In genomic region chr1:134077389-134078060, GRCm38 (mm10) we compare ENCODE assay signal across 8 mouse cellular contexts. TPM values are rescaled to one million over a fixed set of nuclear protein-coding genes. Genes with fewer than 3 reads are reported as not detected.
A peak's percentile ranks its signal among the peaks of the same experiment; 100 is the strongest.
DNase-seq lines count a peak whose midpoint lies in the region; ATAC-seq lines count a peak whose summit lies in the region.

No protein-coding gene starts in this region.

- no peaks in the 10 kb centered on the region for H3K27me3 ChIP-seq in neural tube, embryonic 11.5 days (ENCODE audit: control insufficient read depth, insufficient read depth, low read length)
- no peaks in the 10 kb centered on the region for H3K27me3 ChIP-seq in heart, embryonic 13.5 days (replicated peaks)
- no peaks in the 10 kb centered on the region for H3K27me3 ChIP-seq in midbrain, embryonic 12.5 days

- H3K9me3 ChIP-seq in neural tube, embryonic 11.5 days (ENCODE audit: control insufficient read depth, low read length) = no peaks in the 10 kb centered on the region
- H3K9me3 ChIP-seq in heart, embryonic 13.5 days = no peaks in the 10 kb centered on the region
- H3K9me3 ChIP-seq in midbrain, embryonic 12.5 days = no peaks in the 10 kb centered on the region

- H3K4me1 ChIP-seq in neural tube, embryonic 11.5 days (ENCODE audit: control insufficient read depth, insufficient read depth, low read length) = peaks cover 28% of the 10 kb centered on the region
- peaks cover 89% of the 10 kb centered on the region for H3K4me1 ChIP-seq in heart, embryonic 13.5 days
- H3K4me1 ChIP-seq in midbrain, embryonic 12.5 days = peaks cover 66% of the 10 kb centered on the region

- ATAC-seq in neural tube, embryonic 11.5 days (ENCODE audit: insufficient read depth, low FRiP score, low TSS enrichment) = no peak
- no peak for ATAC-seq in heart, embryonic 13.5 days (ENCODE audit: extremely low read depth, insufficient number of reproducible peaks, low FRiP score, low TSS enrichment)
- ATAC-seq in midbrain, embryonic 12.5 days (ENCODE audit: low FRiP score, low read depth) = no peak

- H3K27ac ChIP-seq in neural tube, embryonic 11.5 days (ENCODE audit: low read depth, low read length) = 0 out of 2 replicates have a peak overlapping the region, but pooled peaks have one; percentile 54
- H3K27ac ChIP-seq in heart, embryonic 13.5 days (replicated peaks) = peak overlapping the region; percentile 86
- peak overlapping the region; percentile 88 for H3K27ac ChIP-seq in midbrain, embryonic 12.5 days (replicated peaks)

- 42% methylated on average over 14 of the region's 14 CpGs for WGBS in neural tube, embryonic 11.5 days
- 32% methylated on average over 14 of the region's 14 CpGs for WGBS in heart, embryonic 13.5 days
- WGBS in midbrain, embryonic 12.5 days = 28% methylated on average over 14 of the region's 14 CpGs

- peak overlapping the region; percentile 46 for H3K4me2 ChIP-seq in neural tube, embryonic 11.5 days (ENCODE audit: low read depth)
- peak overlapping the region; percentile 82 for H3K4me2 ChIP-seq in heart, embryonic 13.5 days
- H3K4me2 ChIP-seq in midbrain, embryonic 12.5 days (replicated peaks) = peak overlapping the region; percentile 71

- H3K4me3 ChIP-seq in neural tube, embryonic 11.5 days (ENCODE audit: low read depth, low read length) = peak overlapping the region; percentile 70
- peak overlapping the region; percentile 80 for H3K4me3 ChIP-seq in heart, embryonic 13.5 days
- H3K4me3 ChIP-seq in midbrain, embryonic 12.5 days = peak overlapping the region; percentile 83

- 0 out of 2 replicates have a peak, but pooled peaks cover 3% of the 10 kb centered on the region for H3K36me3 ChIP-seq in neural tube, embryonic 11.5 days (ENCODE audit: control insufficient read depth, insufficient read depth, low read length)
- peaks cover 33% of the 10 kb centered on the region for H3K36me3 ChIP-seq in heart, embryonic 13.5 days
- peaks cover 25% of the 10 kb centered on the region for H3K36me3 ChIP-seq in midbrain, embryonic 12.5 days

- DNase-seq in neural tube, embryonic 11.5 days (ENCODE audit: low spot score) = no peak
- DNase-seq in neural tube, embryonic 10.5 days (ENCODE audit: extremely low spot score, low spot score) = no peak
- DNase-seq in cerebellum, adult 9-11 months = peak; percentile 79
- peak; percentile 51 to 55 for DNase-seq in kidney, postnatal 36 days
- peak; percentile 59 for DNase-seq in thymus, postnatal 4 days
- no peak for DNase-seq in right cerebral cortex, postnatal 10 days (ENCODE audit: low spot score in 2 of 2)

- H3K9ac ChIP-seq in neural tube, embryonic 11.5 days (ENCODE audit: low read length) = peak overlapping the region; percentile 89
- H3K9ac ChIP-seq in heart, embryonic 13.5 days = peak overlapping the region; percentile 97
- H3K9ac ChIP-seq in midbrain, embryonic 12.5 days (replicated peaks) = peak overlapping the region; percentile 90

RNA-seq across cellular contexts. Expression of gene Btg2, which starts 1.4 kb away (rescaled TPM):
- 97.9 and 110 TPM in 2 replicates for polyA plus RNA-seq in neural tube, embryonic 11.5 days (2014; fragmentation: Nextera tagmentation; extraction: Ambion mirVana)
- 33.1 and 37.0 TPM in 2 replicates for polyA plus RNA-seq in heart, embryonic 13.5 days (2015; fragmentation: Nextera tagmentation; extraction: Ambion mirVana)
- 162 and 172 TPM in 2 replicates for polyA plus RNA-seq in midbrain, embryonic 12.5 days (2016; fragmentation: Nextera tagmentation; extraction: Ambion mirVana)

RNA-seq across cellular contexts. Expression of gene Chit1, which starts 33.5 kb away (rescaled TPM):
- 0.15 TPM in 1 of 2 replicates, not detected in the other for polyA plus RNA-seq in neural tube, embryonic 11.5 days (2014; fragmentation: Nextera tagmentation; extraction: Ambion mirVana)
- 0.59 and 0.75 TPM in 2 replicates for polyA plus RNA-seq in heart, embryonic 13.5 days (2015; fragmentation: Nextera tagmentation; extraction: Ambion mirVana)
- not detected in 2 replicates for polyA plus RNA-seq in midbrain, embryonic 12.5 days (2016; fragmentation: Nextera tagmentation; extraction: Ambion mirVana)

RNA-seq across cellular contexts. Expression of gene Fmod, which starts 40.5 kb away (rescaled TPM):
- polyA plus RNA-seq in neural tube, embryonic 11.5 days (2014; fragmentation: Nextera tagmentation; extraction: Ambion mirVana) = 16.0 and 16.7 TPM in 2 replicates
- 22.8 and 26.3 TPM in 2 replicates for polyA plus RNA-seq in heart, embryonic 13.5 days (2015; fragmentation: Nextera tagmentation; extraction: Ambion mirVana)
- 10.9 and 15.0 TPM in 2 replicates for polyA plus RNA-seq in midbrain, embryonic 12.5 days (2016; fragmentation: Nextera tagmentation; extraction: Ambion mirVana)

Comparison
In these comparisons a context has a peak if more than half of its experiments do, and no peak if none do; other contexts are left out.
1. DNase-seq: peak in cerebellum, adult 9-11 months (single experiment), kidney, postnatal 36 days (2 of 2) and thymus, postnatal 4 days (single experiment); none in neural tube, embryonic 11.5 days (single experiment), neural tube, embryonic 10.5 days (single experiment) and right cerebral cortex, postnatal 10 days (0 of 2).
2. Peak in every context shown above with its lines, with median percentiles within 50 percentile points of each other: H3K27ac ChIP-seq, H3K4me2 ChIP-seq, H3K4me3 ChIP-seq and H3K9ac ChIP-seq.